Mouse (Mus musculus): Measurements from ENCODE around the gene Cyyr1.
"Not testable (repeated sequence)": the region's sequence is repeated elsewhere in the genome, so short reads cannot be mapped to it uniquely, and the experiment has no call there.

Cyyr1 gene

DNA sequence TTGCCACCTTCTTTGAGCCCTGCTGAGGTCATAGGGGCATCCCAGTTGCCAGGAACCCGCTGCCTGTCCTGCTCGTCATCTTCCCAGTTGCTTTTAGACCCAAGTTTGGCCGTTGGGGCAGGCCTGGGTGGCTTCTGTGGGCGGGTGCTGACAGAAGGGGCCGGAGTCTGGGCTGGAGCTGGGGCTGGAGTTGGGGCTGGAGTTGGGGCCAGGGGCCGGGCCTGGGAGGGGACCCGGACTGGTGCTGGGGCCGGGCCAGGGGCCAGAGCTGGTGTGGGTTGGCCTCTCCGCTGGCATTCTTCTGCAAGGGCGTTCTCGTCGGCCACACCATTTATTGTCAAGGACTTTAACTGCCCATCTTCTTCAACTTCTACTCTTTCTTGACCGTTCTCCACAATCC, at the start of gene Cyyr1:
Cyyr1 (minus strand) TSS at position 101 of the 400 bp plus-strand sequence.
- not testable (repeated sequence) for DNase-seq

GRCm38 (mm10) chr16:85588844-85589243, 35.6 kb upstream of the Cyyr1 start:
- DNase-seq, result no peak

- DNase-seq, result no peak
Measured at GRCm38 (mm10) chr16:85587573-85588226, 34.5 kb upstream of the Cyyr1 start.

DNA sequence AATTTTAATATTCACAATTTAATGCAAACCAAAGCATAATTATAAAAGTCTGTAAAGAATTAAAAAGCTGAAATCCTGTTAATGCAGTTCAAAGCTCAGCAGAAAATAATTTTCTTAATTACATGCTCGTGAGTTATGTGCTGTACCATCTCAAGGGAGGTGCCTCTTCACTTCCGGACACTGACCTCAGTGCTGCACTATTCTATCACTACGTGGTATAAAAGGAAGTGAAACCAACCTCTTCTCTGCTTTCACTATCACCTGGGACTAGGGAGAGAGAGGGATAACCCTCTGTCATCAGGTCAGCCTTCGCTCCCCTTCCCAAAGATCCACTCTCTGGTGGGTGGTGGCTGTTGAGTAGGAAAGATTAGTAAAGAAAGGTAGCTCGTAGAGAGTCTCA, 13.3 kb upstream of the Cyyr1 start:
- DNase-seq, result no peak

GRCm38 (mm10) chr16:85553838-85554237, 641 bp upstream of the Cyyr1 start:
- no peak for DNase-seq

DNA sequence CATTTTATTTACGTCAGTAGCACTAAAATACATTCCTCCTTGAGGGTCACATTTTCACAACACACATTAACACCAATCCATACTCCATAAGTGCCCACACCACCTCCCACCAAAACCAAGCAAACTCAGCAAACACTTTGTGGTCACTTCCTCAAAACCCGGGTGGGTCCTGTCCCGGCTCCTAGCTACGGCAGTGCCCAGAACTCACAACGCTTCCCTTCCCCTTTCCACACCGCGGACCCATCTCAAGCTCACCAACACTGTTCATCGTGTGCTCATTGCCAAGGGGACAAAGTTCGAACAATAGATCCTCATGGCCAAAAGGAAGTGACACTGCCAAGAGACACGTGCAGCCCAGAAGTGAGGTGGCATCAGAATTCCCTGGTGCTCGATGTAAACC, 1.2 kb downstream of the Cyyr1 start:
- not testable (repeated sequence) for DNase-seq

- peak; percentile 41 to 62 for DNase-seq
Measured at GRCm38 (mm10) chr16:85549971-85550567, 3.1 kb downstream of the Cyyr1 start.

- peak; percentile 66 to 75 for DNase-seq
Measured at GRCm38 (mm10) chr16:85546519-85546918, 6.7 kb downstream of the Cyyr1 start.

GRCm38 (mm10) chr16:85541676-85542273, 11.4 kb downstream of the Cyyr1 start:
- peak in 1 of 2 experiments; percentile 37 for DNase-seq

- no peak for DNase-seq
Measured at GRCm38 (mm10) chr16:85541023-85541422, 12.2 kb downstream of the Cyyr1 start.

GRCm38 (mm10) chr16:85538367-85538766, 14.8 kb downstream of the Cyyr1 start:
- DNase-seq, result peak in 1 of 2 experiments; percentile 36

- DNase-seq, result peak in 1 of 2 experiments; percentile 31
Measured at GRCm38 (mm10) chr16:85536075-85536474, 17.1 kb downstream of the Cyyr1 start.

DNA sequence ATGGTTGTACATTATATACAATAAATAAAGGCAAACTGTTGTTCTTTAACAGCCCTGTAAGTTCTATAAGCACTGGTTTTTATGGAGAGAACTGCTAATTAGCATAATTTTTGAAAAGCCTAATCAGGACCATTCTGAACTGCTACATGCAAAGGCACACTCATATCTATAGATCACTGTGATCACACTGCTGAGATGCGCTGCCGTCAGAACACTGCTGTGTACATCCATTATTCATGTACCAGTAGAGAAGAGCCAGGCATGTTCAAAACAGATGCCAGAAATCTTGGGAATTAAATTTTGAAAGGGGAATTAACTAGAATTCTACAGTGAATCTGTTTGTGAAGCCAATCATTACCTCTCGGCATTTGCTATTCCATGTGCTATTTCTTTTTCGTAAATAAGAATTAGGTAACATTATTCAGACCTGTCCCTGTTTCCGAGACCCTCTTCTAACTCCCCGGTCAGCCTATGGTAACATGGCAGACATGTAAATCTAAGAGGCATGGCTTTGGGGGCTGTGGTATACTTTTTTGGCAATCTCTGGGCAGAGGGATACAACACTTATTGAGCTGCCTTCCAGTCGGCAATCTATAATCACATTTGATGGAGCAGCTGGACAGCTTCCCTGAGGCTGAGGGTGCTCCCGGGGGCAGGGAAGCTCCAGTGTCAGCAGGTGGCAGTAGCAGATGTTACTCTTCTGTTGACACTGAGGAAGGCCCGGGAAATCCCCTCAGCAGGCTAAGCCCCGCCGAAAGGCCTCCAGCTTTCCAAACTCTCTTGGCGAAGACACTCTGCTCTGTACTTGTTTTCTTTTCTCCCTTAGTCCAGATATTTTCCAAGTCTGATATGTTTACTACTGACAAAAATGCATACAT, 25.2 kb downstream of the Cyyr1 start:
- peak in 1 of 2 experiments; percentile 24 for DNase-seq

DNA sequence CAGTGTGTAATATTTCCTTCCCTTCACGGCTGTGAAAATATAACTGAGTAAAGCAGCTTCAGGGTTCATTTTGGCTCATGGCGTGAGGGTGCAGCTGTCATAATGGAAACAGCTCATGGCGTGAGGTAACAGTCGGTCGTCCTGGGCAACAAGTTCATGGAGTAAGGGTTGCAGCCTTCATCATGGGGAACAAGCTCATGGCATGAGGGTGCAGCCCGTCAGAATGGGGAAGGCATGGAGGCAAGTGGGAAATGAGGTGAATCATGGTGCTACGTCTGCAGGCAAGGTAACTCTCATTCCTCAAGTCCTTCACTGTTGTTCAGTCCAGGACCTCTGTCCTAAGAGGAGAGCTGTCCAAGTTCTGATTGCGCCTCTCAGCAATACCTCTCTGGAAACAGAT, 28.6 kb downstream of the Cyyr1 start:
- no peak for DNase-seq

GRCm38 (mm10) chr16:85507264-85507663, 45.9 kb downstream of the Cyyr1 start:
- DNase-seq, result no peak

DNA sequence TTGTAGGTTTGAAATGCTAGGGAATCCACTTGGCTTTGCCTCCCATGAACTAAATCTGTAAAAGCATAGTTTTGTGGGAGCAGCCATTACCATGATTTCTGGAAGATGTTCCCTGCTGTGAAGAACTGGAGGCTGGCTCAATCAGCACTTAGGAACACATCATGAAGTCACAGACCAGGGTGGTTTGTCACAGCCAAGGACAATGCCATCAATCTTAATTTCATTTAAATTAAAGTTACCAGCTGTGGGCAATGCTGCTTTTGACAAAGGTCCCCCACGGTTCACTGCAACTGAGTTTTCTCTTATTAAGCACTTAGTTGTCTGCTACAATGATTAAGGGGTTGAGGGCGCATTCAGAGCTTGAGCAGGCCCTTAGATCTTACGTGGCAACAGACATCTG, 48.1 kb downstream of the Cyyr1 start:
- DNase-seq, result no peak

DNA sequence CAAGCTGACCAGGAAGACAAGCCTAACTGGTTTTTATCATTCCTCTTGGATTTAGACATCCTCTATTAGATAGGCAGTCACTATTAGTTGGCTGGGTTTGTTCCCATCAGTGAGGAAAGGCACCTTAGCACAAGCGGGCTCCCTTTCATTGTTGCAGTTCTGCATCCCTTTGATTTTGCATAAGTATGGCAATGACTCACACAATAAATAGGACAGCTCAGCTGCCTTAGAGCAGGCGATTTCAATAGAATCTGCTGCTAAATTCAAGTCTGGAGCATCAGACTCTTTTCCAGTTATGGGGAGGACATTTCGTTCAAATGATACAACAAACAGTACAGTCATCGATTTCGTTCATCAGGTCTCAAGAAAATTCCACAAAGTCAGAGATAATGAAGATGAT, 49.8 kb downstream of the Cyyr1 start:
- no peak for DNase-seq

GRCm38 (mm10) chr16:85495837-85496236, 57.4 kb downstream of the Cyyr1 start:
- DNase-seq, result no peak

DNA sequence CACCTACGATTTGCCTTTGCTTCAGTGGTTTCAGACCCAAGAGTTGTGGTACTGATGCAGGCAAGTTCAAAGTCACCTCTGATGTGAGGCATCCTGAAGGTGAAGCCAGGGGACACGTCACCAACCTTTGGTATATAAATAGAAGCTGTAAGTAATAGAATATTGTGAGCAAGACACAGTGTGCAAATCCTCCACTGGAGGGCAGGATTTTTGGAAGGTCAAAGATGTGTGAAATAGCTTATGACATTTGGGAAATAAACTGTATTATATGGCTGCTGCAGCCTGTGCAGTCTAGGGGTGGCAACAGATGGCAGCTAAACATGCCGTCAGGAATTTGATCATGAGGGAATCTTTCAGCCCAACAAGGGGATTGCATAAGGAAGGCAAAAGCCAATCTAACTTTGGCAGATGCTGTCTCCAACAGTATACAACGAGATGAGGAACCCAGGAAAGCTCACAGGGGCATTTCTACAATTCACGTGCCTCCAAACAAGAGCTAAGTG, 65.0 kb downstream of the Cyyr1 start:
- DNase-seq, result no peak

DNA sequence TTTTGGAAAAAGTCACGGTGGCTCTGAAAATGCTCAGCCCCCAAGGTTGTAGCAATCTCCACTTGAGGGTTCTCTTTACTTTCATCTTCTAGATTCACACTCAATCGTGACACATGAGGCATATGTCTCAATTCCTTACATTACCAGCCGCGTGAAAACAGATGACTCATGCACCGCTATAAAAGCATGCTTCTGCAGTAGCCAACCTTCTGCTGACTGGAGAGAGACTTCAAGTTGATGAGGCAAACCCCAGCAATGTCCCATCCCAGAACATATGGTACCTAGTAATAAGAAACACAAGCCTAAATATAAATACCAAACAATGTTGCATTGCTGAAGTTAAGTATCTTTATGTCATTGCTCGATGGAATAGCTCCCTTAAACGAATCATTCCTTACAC, 65.9 kb downstream of the Cyyr1 start:
- no peak for DNase-seq

GRCm38 (mm10) chr16:85484557-85484956, 68.6 kb downstream of the Cyyr1 start:
- DNase-seq, result no peak

DNA sequence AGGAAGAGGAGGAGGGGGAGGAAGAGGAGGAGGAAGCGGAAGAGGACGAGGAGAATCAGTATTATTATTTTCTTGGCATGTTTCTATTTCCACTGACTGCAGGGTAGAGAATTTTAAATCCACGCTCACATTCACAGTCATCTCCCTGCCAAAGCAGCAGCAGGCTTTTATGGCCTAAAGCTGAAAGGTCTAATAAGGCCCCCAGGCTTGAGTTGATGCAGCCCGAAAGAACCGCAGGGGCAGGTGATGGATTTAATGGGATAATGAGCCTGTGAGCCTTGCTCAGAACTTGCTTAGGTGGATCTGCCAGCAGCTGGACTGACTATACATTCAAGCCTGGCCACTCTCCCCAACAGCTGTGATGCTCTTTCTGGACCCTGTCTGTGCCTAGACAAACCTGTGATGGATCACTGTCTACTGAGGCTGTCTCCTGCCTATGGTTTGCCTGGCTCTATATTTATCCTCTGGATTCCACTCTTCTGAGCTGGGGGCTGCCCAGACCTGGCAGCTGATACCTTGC, 78.6 kb downstream of the Cyyr1 start:
- no peak for DNase-seq

DNA sequence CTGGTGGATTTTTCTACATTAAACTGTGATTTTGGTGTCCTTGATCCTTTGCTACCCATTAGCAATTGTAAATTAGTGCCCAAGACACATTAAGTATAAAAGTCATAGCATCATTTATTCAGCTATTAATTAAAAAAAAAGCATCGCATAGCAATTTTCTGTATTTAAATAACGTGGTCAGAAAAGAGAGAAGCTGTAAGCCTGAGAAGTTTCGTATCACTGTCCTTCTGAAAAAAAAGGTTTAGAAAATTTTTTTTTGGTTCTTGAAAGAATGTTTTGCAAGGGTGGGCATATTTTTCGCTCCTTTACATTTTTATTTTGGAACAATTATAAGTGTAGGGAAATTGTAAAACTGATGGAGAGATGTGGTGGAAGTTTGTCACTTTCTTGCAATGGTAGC, 83.1 kb downstream of the Cyyr1 start:
- no peak for DNase-seq

Measured in lung, adult 18-20 months (tissue).